Mouse (Mus musculus) hindbrain, embryonic 10.5 days (tissue): Measurements from ENCODE around the gene Rnf25. TPM values are rescaled to one million over a fixed set of nuclear protein-coding genes. Genes with fewer than 3 reads are reported as not detected.
A peak's percentile ranks its signal among the peaks of the same experiment; 100 is the strongest.

Experiments used
- DNase-seq: peaks from one replicate; pipeline ENCODE4 v3.0.0-alpha.2; 2017; ENCODE audit warnings: low spot score
- H3K27ac ChIP-seq: fragments of 300-500 bp; sonication (generic); 2 replicates; pipeline ENCODE4 v1.5.1; 2016; ENCODE audit warnings: mild to moderate bottlenecking, moderate library complexity
- H3K27me3 ChIP-seq: fragments of 300-500 bp; sonication (generic); 2 replicates; pipeline ENCODE4 v1.6.1; 2016; ENCODE audit warnings: mild to moderate bottlenecking; ENCODE audit not compliant: poor library complexity, insufficient read depth, severe bottlenecking
- H3K36me3 ChIP-seq: fragments of 300-500 bp; sonication (generic); 2 replicates; pipeline ENCODE4 v1.6.1; 2016; ENCODE audit warnings: mild to moderate bottlenecking, moderate library complexity
- H3K4me1 ChIP-seq: fragments of 300-500 bp; sonication (generic); replicated peaks from 2 replicates; pipeline ENCODE4 v1.6.1; 2016; ENCODE audit warnings: mild to moderate bottlenecking
- H3K4me3 ChIP-seq: fragments of 300-500 bp; sonication (generic); 2 replicates; pipeline ENCODE4 v1.5.1; 2016; ENCODE audit warnings: mild to moderate bottlenecking, moderate library complexity
- H3K9me3 ChIP-seq: fragments of 300-500 bp; sonication (generic); 2 replicates; pipeline ENCODE4 v1.6.1; 2016; ENCODE audit warnings: mild to moderate bottlenecking, moderate library complexity
- WGBS: fragments of 180-500 bp; shearing (Covaris S2); methylation state at CpG from one replicate; pipeline ENCODE4 v1.1.7; 2016; 5-methylcytosine and 5-hydroxymethylcytosine counted together
- polyA plus RNA-seq: library from polyadenylated mRNA; unstranded; fragments of >200 nt; fragmentation: Nextera tagmentation; extraction: Ambion mirVana; gene quantifications from 2 replicates; pipeline ENCODE4 v1.2.1, GENCODE M21; 2016

Rnf25 gene
- 33.0 and 37.2 TPM in 2 replicates for polyA plus RNA-seq

GRCm38 (mm10) chr1:74601267-74601962, at the start of gene Rnf25, which contains the start of gene Stk36:
TSS of gene Rnf25 (minus strand) at chr1:74601397.
TSS of gene Stk36 (plus strand) at chr1:74601445.
- DNase-seq, result peak; percentile 89
- Histone ChIP-seq H3K27ac (peak within 1 kb of the TSS; percentile 83), H3K4me3 (peak within 1 kb of the TSS; percentile 93), H3K9me3 (no peaks in the 10 kb centered on the region), H3K4me1 (peaks cover 19% of the 10 kb centered on the region), H3K27me3 (no peaks in the 10 kb centered on the region), H3K36me3 (peaks cover 53% of the 10 kb centered on the region)
- WGBS, result 9% methylated on average over 25 of the region's 25 CpGs

- Histone ChIP-seq H3K4me1 (peaks cover 6% of the 10 kb centered on the region; the same call in 1 of the 2 replicates), H3K9me3 (no peaks in the 10 kb centered on the region), H3K27ac (no peak overlapping the region), H3K36me3 (no peaks in the 10 kb centered on the region), H3K27me3 (no peaks in the 10 kb centered on the region), H3K4me3 (no peak overlapping the region)
- no peak for DNase-seq
These were observed 42.7 kb upstream of the Rnf25 start for GRCm38 (mm10) chr1:74643926-74644325.

- H3K27me3 ChIP-seq, result no peaks in the 10 kb centered on the region
- no peak for DNase-seq
- no peak overlapping the region for H3K4me3 ChIP-seq
- peaks cover 6% of the 10 kb centered on the region; the same call in 1 of the 2 replicates for H3K4me1 ChIP-seq
- H3K9me3 ChIP-seq, result no peaks in the 10 kb centered on the region
- H3K27ac ChIP-seq, result no peak overlapping the region
- H3K36me3 ChIP-seq, result no peaks in the 10 kb centered on the region
- WGBS, result 75% methylated on average over 2 of the region's 2 CpGs
These were observed 42.3 kb upstream of the Rnf25 start for GRCm38 (mm10) chr1:74643524-74643923.

- WGBS, result 84% methylated on average over 4 of the region's 4 CpGs
- H3K36me3 ChIP-seq, result peaks cover 40% of the 10 kb centered on the region
- no peak for DNase-seq
- no peaks in the 10 kb centered on the region for H3K27me3 ChIP-seq
- no peak overlapping the region for H3K4me3 ChIP-seq
- H3K27ac ChIP-seq, result no peak overlapping the region
- peaks cover 7% of the 10 kb centered on the region for H3K4me1 ChIP-seq
- H3K9me3 ChIP-seq, result no peaks in the 10 kb centered on the region
These were observed 31.5 kb upstream of the Rnf25 start for GRCm38 (mm10) chr1:74632734-74633133.

- H3K4me1 ChIP-seq, result peaks cover 10% of the 10 kb centered on the region
- peaks cover 49% of the 10 kb centered on the region for H3K36me3 ChIP-seq
- no peaks in the 10 kb centered on the region for H3K9me3 ChIP-seq
- H3K27ac ChIP-seq, result peak overlapping the region; percentile 59; the same call in 1 of the 2 replicates
- DNase-seq, result peak; percentile 42
- no peaks in the 10 kb centered on the region for H3K27me3 ChIP-seq
- WGBS, result 26% methylated on average over 7 of the region's 7 CpGs
- no peak overlapping the region for H3K4me3 ChIP-seq
These were observed 26.8 kb upstream of the Rnf25 start for GRCm38 (mm10) chr1:74628001-74628400.

GRCm38 (mm10) chr1:74626076-74626475, 24.9 kb upstream of the Rnf25 start:
- Histone ChIP-seq H3K4me1 (peaks cover 10% of the 10 kb centered on the region), H3K27ac (no peak overlapping the region), H3K27me3 (no peaks in the 10 kb centered on the region), H3K9me3 (no peaks in the 10 kb centered on the region), H3K36me3 (peaks cover 61% of the 10 kb centered on the region), H3K4me3 (no peak overlapping the region)
- no peak for DNase-seq
- 89% methylated on average over 4 of the region's 4 CpGs for WGBS

- Histone ChIP-seq H3K4me3 (no peak overlapping the region), H3K36me3 (peaks cover 61% of the 10 kb centered on the region), H3K9me3 (no peaks in the 10 kb centered on the region), H3K4me1 (peaks cover 10% of the 10 kb centered on the region), H3K27me3 (no peaks in the 10 kb centered on the region), H3K27ac (no peak overlapping the region)
- WGBS, result 93% methylated on average over 1 of the region's 1 CpGs
- DNase-seq, result no peak
These were observed 23.0 kb upstream of the Rnf25 start for GRCm38 (mm10) chr1:74624183-74624582.

GRCm38 (mm10) chr1:74600501-74601266, 513 bp downstream of the Rnf25 start:
- H3K4me3 ChIP-seq, result peak overlapping the region; percentile 93
- peak overlapping the region; percentile 83 for H3K27ac ChIP-seq
- no peaks in the 10 kb centered on the region for H3K9me3 ChIP-seq
- H3K4me1 ChIP-seq, result peaks cover 19% of the 10 kb centered on the region
- no peaks in the 10 kb centered on the region for H3K27me3 ChIP-seq
- DNase-seq, result no peak
- peaks cover 56% of the 10 kb centered on the region for H3K36me3 ChIP-seq
- WGBS, result 10% methylated on average over 26 of the region's 26 CpGs

- Histone ChIP-seq H3K4me3 (no peak overlapping the region), H3K27ac (no peak overlapping the region), H3K27me3 (no peaks in the 10 kb centered on the region), H3K36me3 (peaks cover 92% of the 10 kb centered on the region), H3K4me1 (no peaks in the 10 kb centered on the region; the same call in 1 of the 2 replicates), H3K9me3 (no peaks in the 10 kb centered on the region)
- DNase-seq, result no peak
- WGBS, result 89% methylated on average over 8 of the region's 8 CpGs
These were observed 6.8 kb downstream of the Rnf25 start for GRCm38 (mm10) chr1:74594434-74594833.

- peak within 1 kb of the TSS; percentile 90 for H3K27ac ChIP-seq
- peak; percentile 99 for DNase-seq
- H3K36me3 ChIP-seq, result peaks cover 50% of the 10 kb centered on the region
- peak within 1 kb of the TSS; percentile 94 for H3K4me3 ChIP-seq
- H3K4me1 ChIP-seq, result peaks cover 24% of the 10 kb centered on the region
- H3K27me3 ChIP-seq, result no peaks in the 10 kb centered on the region
- no peaks in the 10 kb centered on the region for H3K9me3 ChIP-seq
- under 1% methylated on average over 48 of the region's 48 CpGs for WGBS
These were observed 13.3 kb downstream of the Rnf25 start, which contains the start of the genes Zfp142 and Bcs1l for GRCm38 (mm10) chr1:74587773-74588445. TSS of gene Zfp142 (minus strand) at chr1:74588246. TSS of gene Bcs1l (plus strand) at chr1:74588289.

- Histone ChIP-seq H3K4me3 (peak overlapping the region; percentile 94), H3K27me3 (no peaks in the 10 kb centered on the region), H3K9me3 (no peaks in the 10 kb centered on the region), H3K4me1 (peaks cover 24% of the 10 kb centered on the region), H3K36me3 (peaks cover 52% of the 10 kb centered on the region), H3K27ac (peak overlapping the region; percentile 90)
- no peak for DNase-seq
- under 1% methylated on average over 24 of the region's 24 CpGs for WGBS
These were observed 13.9 kb downstream of the Rnf25 start for GRCm38 (mm10) chr1:74587233-74587772.

- H3K36me3 ChIP-seq, result peaks cover 49% of the 10 kb centered on the region
- H3K27ac ChIP-seq, result no peak overlapping the region
- no peak overlapping the region for H3K4me3 ChIP-seq
- H3K27me3 ChIP-seq, result no peaks in the 10 kb centered on the region
- H3K4me1 ChIP-seq, result peaks cover 24% of the 10 kb centered on the region
- no peaks in the 10 kb centered on the region for H3K9me3 ChIP-seq
- no peak for DNase-seq
- WGBS, result 92% methylated on average over 3 of the region's 3 CpGs
These were observed 16.4 kb downstream of the Rnf25 start for GRCm38 (mm10) chr1:74584616-74585398.
